Mouse (Mus musculus): ENCODE measurements at regions not wholly inside any gene's neighbourhood (a gene's known extent, or its start where the extent isn't known, plus 50 kb on each side); places are given as distances from the start of the nearest gene placed in this dataset.
"Not testable (repeated sequence)": the region's sequence is repeated elsewhere in the genome, so short reads cannot be mapped to it uniquely, and the experiment has no call there.

GRCm38 (mm10) chr13:44449216-44449830 lies 280.0 kb upstream of the Jarid2 start:
- DNase-seq (ENCODE audit: low spot score in 2 of 2), result no peak

GRCm38 (mm10) chr13:44451224-44451623 lies 278.1 kb upstream of the Jarid2 start:
- DNase-seq (ENCODE audit: low spot score in 2 of 2), result no peak

GRCm38 (mm10) chr13:44453131-44453530 lies 276.1 kb upstream of the Jarid2 start:
- DNase-seq (ENCODE audit: low spot score in 2 of 2), result no peak

GRCm38 (mm10) chr13:44454136-44454535 lies 275.1 kb upstream of the Jarid2 start:
- DNase-seq (ENCODE audit: low spot score in 2 of 2), result no peak

GRCm38 (mm10) chr13:44455193-44455592 lies 274.1 kb upstream of the Jarid2 start:
- DNase-seq (ENCODE audit: low spot score in 2 of 2), result no peak

GRCm38 (mm10) chr13:44458744-44459143 lies 270.5 kb upstream of the Jarid2 start:
- no peak for DNase-seq (ENCODE audit: low spot score in 2 of 2)

- no peak for DNase-seq (ENCODE audit: low spot score in 2 of 2)
Observed at GRCm38 (mm10) chr13:44459148-44459547, 270.1 kb upstream of the Jarid2 start.

GRCm38 (mm10) chr13:44463675-44464074 lies 265.6 kb upstream of the Jarid2 start:
- no peak for DNase-seq (ENCODE audit: low spot score in 2 of 2)

- DNase-seq (ENCODE audit: low spot score in 2 of 2), result no peak
Observed at GRCm38 (mm10) chr13:44465567-44465966, 263.7 kb upstream of the Jarid2 start.

- DNase-seq (ENCODE audit: low spot score in 2 of 2), result no peak
Observed at GRCm38 (mm10) chr13:44468963-44469674, 260.2 kb upstream of the Jarid2 start.

- DNase-seq (ENCODE audit: low spot score in 2 of 2), result no peak
Observed at GRCm38 (mm10) chr13:44469675-44470074, 259.6 kb upstream of the Jarid2 start.

- DNase-seq (ENCODE audit: low spot score in 2 of 2), result no peak
Observed at GRCm38 (mm10) chr13:44473200-44473599, 256.1 kb upstream of the Jarid2 start.

- no peak for DNase-seq (ENCODE audit: low spot score in 2 of 2)
Observed at GRCm38 (mm10) chr13:44476901-44477300, 252.4 kb upstream of the Jarid2 start.

- DNase-seq (ENCODE audit: low spot score in 2 of 2), result no peak
Observed at GRCm38 (mm10) chr13:44480128-44480527, 249.1 kb upstream of the Jarid2 start.

GRCm38 (mm10) chr13:44482661-44483060 lies 246.6 kb upstream of the Jarid2 start:
- DNase-seq (ENCODE audit: low spot score in 2 of 2), result peak in 1 of 2 experiments; percentile 37

GRCm38 (mm10) chr13:44484582-44485329 lies 244.5 kb upstream of the Jarid2 start:
- DNase-seq (ENCODE audit: low spot score in 2 of 2), result no peak

- DNase-seq (ENCODE audit: low spot score in 2 of 2), result no peak
Observed at GRCm38 (mm10) chr13:44490935-44491465, 238.3 kb upstream of the Jarid2 start.

- no peak for DNase-seq (ENCODE audit: low spot score in 2 of 2)
Observed at GRCm38 (mm10) chr13:44493884-44494283, 235.4 kb upstream of the Jarid2 start.

GRCm38 (mm10) chr13:44495450-44495849 lies 233.8 kb upstream of the Jarid2 start:
- no peak for DNase-seq (ENCODE audit: low spot score in 2 of 2)

GRCm38 (mm10) chr13:44496596-44496995 lies 232.7 kb upstream of the Jarid2 start:
- no peak for DNase-seq (ENCODE audit: low spot score in 2 of 2)

- DNase-seq (ENCODE audit: low spot score in 2 of 2), result not testable (repeated sequence)
Observed at GRCm38 (mm10) chr13:44500896-44501295, 228.4 kb upstream of the Jarid2 start.

GRCm38 (mm10) chr13:44501777-44502321 lies 227.4 kb upstream of the Jarid2 start:
- peak in 1 of 2 experiments; percentile 38 for DNase-seq (ENCODE audit: low spot score in 2 of 2)

Measured in spleen, postnatal 10 days (tissue).